Mouse (Mus musculus): ENCODE measurements around the gene Enox1. TPM values are rescaled to one million over a fixed set of nuclear protein-coding genes. Genes with fewer than 3 reads are reported as not detected.

Enox1 gene
- polyA plus RNA-seq, 1 experiment = 0.06 TPM

DNA sequence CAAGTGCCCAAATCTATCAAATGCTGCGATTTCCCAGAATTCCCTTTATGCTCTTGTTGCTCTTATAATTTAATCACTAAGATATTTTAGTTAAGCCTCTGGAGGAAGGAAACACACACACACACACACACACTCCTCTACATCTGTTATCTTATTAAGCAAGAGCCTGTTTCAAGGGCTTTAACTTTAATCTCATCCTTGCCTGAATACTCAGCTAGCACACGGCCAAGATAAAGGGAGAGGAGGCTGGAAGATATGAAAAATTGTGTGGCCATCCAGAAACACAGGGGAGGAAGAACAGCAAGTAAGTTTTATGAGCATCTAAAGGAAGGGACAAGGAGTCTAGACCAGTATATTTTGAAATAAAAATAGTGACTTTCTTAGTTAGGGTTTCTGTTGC, 489.6 kb downstream of the Enox1 start:
- no peaks in the 10 kb centered on the region for H3K4me1 ChIP-seq (ENCODE audit: control insufficient read depth, insufficient read depth, insufficient read length)
- H3K4me3 ChIP-seq (ENCODE audit: extremely low read depth, insufficient read depth, insufficient read length) = no peak overlapping the region
- no peaks in the 10 kb centered on the region for H3K36me3 ChIP-seq (ENCODE audit: control insufficient read depth, insufficient read depth, low read length)
- TF ChIP-seq CTCF (IDR thresholded peaks at IDR 0.05; ENCODE audit: extremely low read depth, insufficient read depth, insufficient read length, insufficient replicate concordance) = no peak
- no peak for TF ChIP-seq POLR2A (IDR thresholded peaks at IDR 0.05; ENCODE audit: low read depth, low read length)
- whole genome bisulfite sequencing = 83% methylated on average over 2 of the region's 2 CpGs
- no peaks in the 10 kb centered on the region; the same call in 1 of the 2 replicates for H3K27me3 ChIP-seq (ENCODE audit: control insufficient read depth, insufficient read depth, low read length)
- DNase-seq (ENCODE audit: low read depth in 1 of 2, low spot score in 2 of 2) = no peak
- no peak overlapping the region for H3K27ac ChIP-seq (ENCODE audit: insufficient read depth, low read length)

DNA sequence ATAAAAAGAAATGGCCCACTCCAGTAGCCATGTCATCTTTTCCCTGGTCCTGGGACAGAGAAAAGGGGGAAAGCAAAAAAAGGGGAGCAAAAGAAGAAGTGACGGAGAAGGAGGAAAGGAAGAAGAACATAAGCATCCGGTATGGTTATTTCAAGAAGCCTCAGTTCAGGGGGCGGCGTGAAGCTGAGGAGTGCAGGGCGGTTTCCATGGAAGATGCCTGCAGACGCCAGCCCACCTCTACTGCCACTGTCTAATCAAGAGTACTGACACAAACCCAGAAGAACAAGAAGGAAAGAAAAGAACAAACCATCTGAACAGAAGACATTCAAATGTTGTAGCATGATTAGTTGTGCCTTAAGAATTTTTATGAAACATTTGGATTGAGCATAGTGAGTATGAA, 490.5 kb downstream of the Enox1 start:
- no peaks in the 10 kb centered on the region for H3K36me3 ChIP-seq (ENCODE audit: control insufficient read depth, insufficient read depth, low read length)
- DNase-seq (ENCODE audit: low read depth in 1 of 2, low spot score in 2 of 2) = no peak
- no peak for TF ChIP-seq POLR2A (IDR thresholded peaks at IDR 0.05; ENCODE audit: low read depth, low read length)
- no peak for TF ChIP-seq CTCF (IDR thresholded peaks at IDR 0.05; ENCODE audit: extremely low read depth, insufficient read depth, insufficient read length, insufficient replicate concordance)
- H3K27me3 ChIP-seq (ENCODE audit: control insufficient read depth, insufficient read depth, low read length) = no peaks in the 10 kb centered on the region; the same call in 1 of the 2 replicates
- H3K27ac ChIP-seq (ENCODE audit: insufficient read depth, low read length) = no peak overlapping the region
- 94% methylated on average over 6 of the region's 6 CpGs for WGBS
- H3K4me1 ChIP-seq (ENCODE audit: control insufficient read depth, insufficient read depth, insufficient read length) = no peaks in the 10 kb centered on the region
- H3K4me3 ChIP-seq (ENCODE audit: extremely low read depth, insufficient read depth, insufficient read length) = no peak overlapping the region

DNA sequence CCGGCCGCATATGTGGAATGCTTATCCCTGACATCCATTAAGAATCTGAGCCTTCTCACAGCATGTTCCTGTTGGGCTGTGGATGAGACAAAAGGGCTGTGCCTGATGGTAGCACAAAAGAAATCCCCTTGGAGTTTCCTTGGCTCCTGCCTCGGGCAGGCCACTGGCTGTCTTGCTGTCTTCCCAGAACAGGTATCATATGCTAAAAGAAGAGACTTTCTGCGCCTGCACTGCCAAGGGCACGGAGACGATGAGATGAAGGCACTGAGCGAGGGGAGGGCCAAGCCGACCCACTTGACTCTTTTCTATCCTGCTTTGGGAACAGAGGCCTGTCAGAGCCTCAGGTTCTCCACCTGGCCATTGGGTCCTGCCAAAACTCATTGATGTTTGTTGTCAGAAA, 491.7 kb downstream of the Enox1 start:
- TF ChIP-seq CTCF (IDR thresholded peaks at IDR 0.05; ENCODE audit: extremely low read depth, insufficient read depth, insufficient read length, insufficient replicate concordance) = no peak
- TF ChIP-seq POLR2A (IDR thresholded peaks at IDR 0.05; ENCODE audit: low read depth, low read length) = no peak
- H3K27ac ChIP-seq (ENCODE audit: insufficient read depth, low read length) = no peak overlapping the region
- no peaks in the 10 kb centered on the region for H3K36me3 ChIP-seq (ENCODE audit: control insufficient read depth, insufficient read depth, low read length)
- H3K4me1 ChIP-seq (ENCODE audit: control insufficient read depth, insufficient read depth, insufficient read length) = no peaks in the 10 kb centered on the region
- 92% methylated on average over 8 of the region's 8 CpGs for WGBS
- H3K27me3 ChIP-seq (ENCODE audit: control insufficient read depth, insufficient read depth, low read length) = no peaks in the 10 kb centered on the region
- no peak for DNase-seq (ENCODE audit: low read depth in 1 of 2, low spot score in 2 of 2)
- no peak overlapping the region for H3K4me3 ChIP-seq (ENCODE audit: extremely low read depth, insufficient read depth, insufficient read length)

DNA sequence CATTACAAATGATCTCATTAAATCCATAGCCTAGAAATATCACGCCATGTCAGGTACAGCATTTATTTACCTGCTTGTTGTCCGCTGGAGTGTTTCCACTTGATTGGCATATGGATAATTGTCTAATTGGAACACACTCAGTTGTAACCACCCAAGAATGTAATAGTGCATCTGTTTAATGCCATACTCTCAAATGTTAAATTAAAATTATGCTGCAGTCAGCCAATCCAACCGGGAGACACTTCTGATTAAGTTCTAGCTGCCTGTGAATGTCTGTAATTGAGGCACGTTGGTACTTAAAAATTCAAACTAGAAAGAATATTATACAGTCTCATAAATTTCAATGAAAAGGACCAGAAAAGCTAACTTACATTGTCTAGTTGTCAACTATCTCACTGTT, 502.2 kb downstream of the Enox1 start:
- no peak for TF ChIP-seq CTCF (IDR thresholded peaks at IDR 0.05; ENCODE audit: extremely low read depth, insufficient read depth, insufficient read length, insufficient replicate concordance)
- 91% methylated on average over 4 of the region's 4 CpGs for WGBS
- no peaks in the 10 kb centered on the region for H3K4me1 ChIP-seq (ENCODE audit: control insufficient read depth, insufficient read depth, insufficient read length)
- no peak overlapping the region for H3K27ac ChIP-seq (ENCODE audit: insufficient read depth, low read length)
- no peaks in the 10 kb centered on the region for H3K36me3 ChIP-seq (ENCODE audit: control insufficient read depth, insufficient read depth, low read length)
- no peak for DNase-seq (ENCODE audit: low read depth in 1 of 2, low spot score in 2 of 2)
- H3K27me3 ChIP-seq (ENCODE audit: control insufficient read depth, insufficient read depth, low read length) = no peaks in the 10 kb centered on the region
- no peak overlapping the region for H3K4me3 ChIP-seq (ENCODE audit: extremely low read depth, insufficient read depth, insufficient read length)

DNA sequence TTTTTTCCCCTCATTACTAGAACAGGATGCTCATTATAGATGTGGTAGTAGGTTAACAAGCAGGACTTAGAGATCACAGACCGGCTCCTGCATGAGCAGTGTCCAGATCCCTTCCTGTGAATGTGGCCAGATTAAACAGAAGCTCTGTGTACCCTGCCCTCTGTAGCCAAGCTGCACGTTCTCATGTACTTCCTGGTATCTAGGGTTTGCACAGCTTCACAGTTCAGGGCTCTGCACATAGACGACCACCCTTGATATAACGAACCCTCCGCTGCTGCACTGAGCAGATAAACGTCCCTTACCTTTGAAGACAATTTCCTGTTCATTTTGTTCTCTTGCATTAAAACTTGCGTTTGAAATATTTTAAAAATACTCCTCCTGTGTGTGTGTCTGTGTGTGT, 505.7 kb downstream of the Enox1 start:
- WGBS = 55% methylated on average over 7 of the region's 7 CpGs

DNA sequence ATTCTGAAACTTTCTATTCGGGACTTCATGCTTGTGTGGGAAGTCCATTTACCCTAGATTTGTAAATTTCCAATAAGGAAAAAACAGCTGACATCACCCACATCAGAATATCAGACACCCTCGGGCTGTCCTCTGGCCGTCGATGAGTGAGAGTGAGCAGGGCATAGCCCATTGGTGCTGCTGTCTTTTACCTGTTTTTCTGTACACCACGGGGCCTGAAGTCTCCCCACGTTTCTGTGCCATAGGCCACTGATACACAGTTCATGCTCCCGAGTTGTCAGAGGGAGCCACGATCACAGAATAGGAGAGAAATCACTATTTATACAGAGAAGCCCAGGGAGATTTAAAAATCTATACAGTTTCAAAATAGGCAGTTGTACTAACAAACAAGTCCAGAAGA, 506.4 kb downstream of the Enox1 start:
- H3K27ac ChIP-seq (ENCODE audit: insufficient read depth, low read length) = no peak overlapping the region
- H3K4me3 ChIP-seq (ENCODE audit: extremely low read depth, insufficient read depth, insufficient read length) = no peak overlapping the region
- no peaks in the 10 kb centered on the region for H3K27me3 ChIP-seq (ENCODE audit: control insufficient read depth, insufficient read depth, low read length)
- 85% methylated on average over 8 of the region's 8 CpGs for WGBS
- H3K4me1 ChIP-seq (ENCODE audit: control insufficient read depth, insufficient read depth, insufficient read length) = no peaks in the 10 kb centered on the region
- TF ChIP-seq POLR2A (IDR thresholded peaks at IDR 0.05; ENCODE audit: low read depth, low read length) (no peak), CTCF (IDR thresholded peaks at IDR 0.05; ENCODE audit: extremely low read depth, insufficient read depth, insufficient read length, insufficient replicate concordance) (no peak)
- DNase-seq (ENCODE audit: low read depth in 1 of 2, low spot score in 2 of 2) = no peak
- H3K36me3 ChIP-seq (ENCODE audit: control insufficient read depth, insufficient read depth, low read length) = no peaks in the 10 kb centered on the region

More for the DNA sequence above, 505.7 kb downstream of the Enox1 start:
- no peaks in the 10 kb centered on the region for H3K27me3 ChIP-seq (ENCODE audit: control insufficient read depth, insufficient read depth, low read length)
- DNase-seq (ENCODE audit: low read depth in 1 of 2, low spot score in 2 of 2) = no peak
- H3K4me3 ChIP-seq (ENCODE audit: extremely low read depth, insufficient read depth, insufficient read length) = no peak overlapping the region
- no peak for TF ChIP-seq CTCF (IDR thresholded peaks at IDR 0.05; ENCODE audit: extremely low read depth, insufficient read depth, insufficient read length, insufficient replicate concordance)
- no peak for TF ChIP-seq POLR2A (IDR thresholded peaks at IDR 0.05; ENCODE audit: low read depth, low read length)
- H3K36me3 ChIP-seq (ENCODE audit: control insufficient read depth, insufficient read depth, low read length) = no peaks in the 10 kb centered on the region
- no peaks in the 10 kb centered on the region for H3K4me1 ChIP-seq (ENCODE audit: control insufficient read depth, insufficient read depth, insufficient read length)
- no peak overlapping the region for H3K27ac ChIP-seq (ENCODE audit: insufficient read depth, low read length)

DNA sequence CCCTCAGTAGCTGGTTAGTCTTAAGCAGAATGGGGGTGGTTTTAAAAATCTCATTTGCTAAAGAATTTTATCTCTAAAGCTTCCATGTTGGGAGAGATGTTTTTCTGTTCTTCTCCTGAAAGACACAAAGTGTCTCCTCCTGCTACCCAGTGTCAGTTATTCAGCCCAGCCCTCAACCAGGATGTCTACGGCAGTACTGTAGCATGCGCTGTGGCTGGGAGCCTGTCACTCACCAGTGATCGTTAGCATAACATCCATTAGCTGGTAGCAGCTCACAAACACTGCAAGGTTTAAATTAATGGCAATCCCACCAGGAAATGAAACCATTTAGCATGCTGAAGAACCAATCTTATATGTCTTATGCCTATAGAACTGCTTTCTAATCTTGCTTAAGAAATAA, 511.5 kb downstream of the Enox1 start:
- H3K27me3 ChIP-seq (ENCODE audit: control insufficient read depth, insufficient read depth, low read length) = no peaks in the 10 kb centered on the region
- DNase-seq (ENCODE audit: low read depth in 1 of 2, low spot score in 2 of 2) = no peak

More for the DNA sequence above, 511.5 kb downstream of the Enox1 start:
- no peak for TF ChIP-seq POLR2A (IDR thresholded peaks at IDR 0.05; ENCODE audit: low read depth, low read length)
- TF ChIP-seq CTCF (IDR thresholded peaks at IDR 0.05; ENCODE audit: extremely low read depth, insufficient read depth, insufficient read length, insufficient replicate concordance) = no peak
- Histone ChIP-seq H3K4me3 (ENCODE audit: extremely low read depth, insufficient read depth, insufficient read length) (no peak overlapping the region), H3K4me1 (ENCODE audit: control insufficient read depth, insufficient read depth, insufficient read length) (no peaks in the 10 kb centered on the region), H3K36me3 (ENCODE audit: control insufficient read depth, insufficient read depth, low read length) (no peaks in the 10 kb centered on the region), H3K27ac (ENCODE audit: insufficient read depth, low read length) (no peak overlapping the region)
- WGBS = 79% methylated on average over 3 of the region's 3 CpGs

Measured in spleen, adult 2 months (tissue).